Mouse (Mus musculus): ENCODE results near the gene Lcn6. TPM values are rescaled to one million over a fixed set of nuclear protein-coding genes. Genes with fewer than 3 reads are reported as not detected.
A peak's percentile ranks its signal among the peaks of the same experiment; 100 is the strongest.

Gene Lcn6
- polyA plus RNA-seq, 1 experiment from 2014 or later = not detected

GRCm38 (mm10) chr2:25657246-25657645, 19.3 kb upstream of the Lcn6 start:
- Histone ChIP-seq H3K27me3 (ENCODE audit: control insufficient read depth, insufficient read depth, low read length) (no peaks in the 10 kb centered on the region), H3K4me3 (replicated peaks; ENCODE audit: low read depth, low read length) (no peak overlapping the region), H3K4me1 (ENCODE audit: control insufficient read depth, insufficient read depth, low read length) (no peaks in the 10 kb centered on the region), H3K27ac (replicated peaks; ENCODE audit: low read depth, low read length) (no peak overlapping the region), H3K4me2 (ENCODE audit: low read length) (no peak overlapping the region), H3K9me3 (ENCODE audit: control insufficient read depth, low read length) (no peaks in the 10 kb centered on the region), H3K9ac (replicated peaks; ENCODE audit: low read length) (no peak overlapping the region), H3K36me3 (ENCODE audit: control insufficient read depth, insufficient read depth, low read length) (no peaks in the 10 kb centered on the region)
- ATAC-seq (ENCODE audit: low FRiP score, low TSS enrichment) = no peak
- DNase-seq = no peak
- 81% methylated on average over 4 of the region's 4 CpGs for WGBS

DNA sequence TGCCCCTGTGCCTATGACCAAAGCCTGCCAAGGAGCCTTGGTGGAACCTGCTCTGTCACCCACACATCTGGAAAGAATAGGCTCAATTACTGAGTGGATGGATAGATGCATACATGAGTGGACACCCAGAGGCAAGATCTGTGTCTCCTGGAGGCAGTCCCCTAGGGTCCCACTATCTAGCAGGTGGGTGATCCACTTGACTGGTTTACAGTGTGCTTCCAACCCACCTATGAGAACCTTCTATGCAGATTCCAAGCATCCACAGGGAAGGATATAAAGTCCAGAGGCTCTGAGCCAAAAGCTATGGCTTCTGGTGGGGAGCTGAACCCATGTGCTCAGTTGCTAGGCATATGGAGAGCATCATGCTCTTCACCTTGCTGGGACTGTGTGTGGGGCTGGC, 18.9 kb upstream of the Lcn6 start, which contains the start of gene Lcn5:
Gene Lcn5, plus strand, starts transcription at position 301 of the 400 bp plus-strand sequence.
- H3K36me3 ChIP-seq (ENCODE audit: control insufficient read depth, insufficient read depth, low read length) = no peaks in the 10 kb centered on the region

DNA sequence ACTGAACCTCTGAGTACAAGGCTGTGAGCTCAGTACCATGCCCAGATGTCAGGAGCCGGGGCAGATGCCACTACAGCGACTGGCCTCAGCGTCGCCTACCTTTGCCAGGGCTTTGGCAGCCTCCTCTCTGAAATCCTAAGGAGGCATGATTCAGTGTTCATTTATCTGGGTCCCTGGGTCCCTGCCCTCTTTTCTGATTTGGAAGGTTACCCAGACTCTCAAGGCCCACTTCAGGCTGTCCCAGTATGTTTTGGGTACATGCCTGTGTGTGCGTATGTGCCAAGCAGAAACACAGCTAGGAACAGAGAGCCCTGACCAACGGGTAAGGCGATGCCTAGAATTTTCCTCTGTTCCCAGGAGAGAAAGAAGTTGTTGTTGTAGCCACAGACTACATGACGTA, 16.3 kb upstream of the Lcn6 start:
- H3K4me1 ChIP-seq (ENCODE audit: control insufficient read depth, insufficient read depth, low read length) = no peaks in the 10 kb centered on the region
- no peak overlapping the region for H3K4me3 ChIP-seq (replicated peaks; ENCODE audit: low read depth, low read length)
- H3K9me3 ChIP-seq (ENCODE audit: control insufficient read depth, low read length) = no peaks in the 10 kb centered on the region
- ATAC-seq (ENCODE audit: low FRiP score, low TSS enrichment) (no peak), DNase-seq (no peak)
- no peaks in the 10 kb centered on the region for H3K27me3 ChIP-seq (ENCODE audit: control insufficient read depth, insufficient read depth, low read length)
- no peak overlapping the region for H3K4me2 ChIP-seq (ENCODE audit: low read length)
- 93% methylated on average over 8 of the region's 8 CpGs for WGBS
- no peaks in the 10 kb centered on the region for H3K36me3 ChIP-seq (ENCODE audit: control insufficient read depth, insufficient read depth, low read length)
- no peak overlapping the region for H3K9ac ChIP-seq (replicated peaks; ENCODE audit: low read length)
- no peak overlapping the region for H3K27ac ChIP-seq (replicated peaks; ENCODE audit: low read depth, low read length)

More for the DNA sequence above, 18.9 kb upstream of the Lcn6 start, which contains the start of gene Lcn5:
- H3K4me2 ChIP-seq (ENCODE audit: low read length) = no peak within 1 kb of the TSS
- no peaks in the 10 kb centered on the region for H3K27me3 ChIP-seq (ENCODE audit: control insufficient read depth, insufficient read depth, low read length)
- no peak within 1 kb of the TSS for H3K4me3 ChIP-seq (replicated peaks; ENCODE audit: low read depth, low read length)
- H3K4me1 ChIP-seq (ENCODE audit: control insufficient read depth, insufficient read depth, low read length) = no peaks in the 10 kb centered on the region
- DNase-seq (no peak), ATAC-seq (ENCODE audit: low FRiP score, low TSS enrichment) (no peak)
- no peaks in the 10 kb centered on the region for H3K9me3 ChIP-seq (ENCODE audit: control insufficient read depth, low read length)
- no peak within 1 kb of the TSS for H3K27ac ChIP-seq (replicated peaks; ENCODE audit: low read depth, low read length)
- H3K9ac ChIP-seq (replicated peaks; ENCODE audit: low read length) = no peak within 1 kb of the TSS

GRCm38 (mm10) chr2:25661245-25661970, 15.2 kb upstream of the Lcn6 start:
- DNase-seq (no peak), ATAC-seq (ENCODE audit: low FRiP score, low TSS enrichment) (no peak)
- no peaks in the 10 kb centered on the region for H3K9me3 ChIP-seq (ENCODE audit: control insufficient read depth, low read length)
- no peaks in the 10 kb centered on the region for H3K27me3 ChIP-seq (ENCODE audit: control insufficient read depth, insufficient read depth, low read length)
- H3K4me2 ChIP-seq (ENCODE audit: low read length) = no peak overlapping the region
- 89% methylated on average over 6 of the region's 6 CpGs for WGBS
- H3K9ac ChIP-seq (replicated peaks; ENCODE audit: low read length) = no peak overlapping the region
- no peaks in the 10 kb centered on the region for H3K4me1 ChIP-seq (ENCODE audit: control insufficient read depth, insufficient read depth, low read length)
- H3K27ac ChIP-seq (replicated peaks; ENCODE audit: low read depth, low read length) = no peak overlapping the region
- H3K4me3 ChIP-seq (replicated peaks; ENCODE audit: low read depth, low read length) = no peak overlapping the region
- no peaks in the 10 kb centered on the region for H3K36me3 ChIP-seq (ENCODE audit: control insufficient read depth, insufficient read depth, low read length)

DNA sequence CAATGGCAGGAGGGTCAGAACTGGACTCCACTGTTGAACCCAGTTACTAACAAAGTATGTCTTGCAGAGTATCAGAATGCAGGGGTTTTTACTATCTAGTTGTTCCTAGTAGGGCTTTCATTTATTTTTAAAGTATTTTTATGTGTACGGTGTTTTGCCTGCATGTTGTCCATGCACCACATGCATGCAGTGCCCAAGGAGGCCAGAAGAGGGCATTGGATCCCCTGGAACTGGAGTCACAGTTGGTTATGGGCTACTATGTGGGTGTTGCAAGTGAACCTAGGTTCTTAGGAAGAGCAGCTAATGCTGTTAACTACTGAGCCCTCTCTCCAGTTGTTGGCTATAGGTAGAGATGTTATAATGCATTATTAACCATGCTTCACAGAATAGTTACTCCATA, 13.1 kb upstream of the Lcn6 start:
- H3K4me3 ChIP-seq (replicated peaks; ENCODE audit: low read depth, low read length) = no peak overlapping the region
- H3K9ac ChIP-seq (replicated peaks; ENCODE audit: low read length) = no peak overlapping the region
- H3K4me1 ChIP-seq (ENCODE audit: control insufficient read depth, insufficient read depth, low read length) = no peaks in the 10 kb centered on the region
- no peaks in the 10 kb centered on the region for H3K36me3 ChIP-seq (ENCODE audit: control insufficient read depth, insufficient read depth, low read length)
- no peaks in the 10 kb centered on the region for H3K9me3 ChIP-seq (ENCODE audit: control insufficient read depth, low read length)
- no peaks in the 10 kb centered on the region for H3K27me3 ChIP-seq (ENCODE audit: control insufficient read depth, insufficient read depth, low read length)
- no peak for ATAC-seq (ENCODE audit: low FRiP score, low TSS enrichment)
- no peak overlapping the region for H3K27ac ChIP-seq (replicated peaks; ENCODE audit: low read depth, low read length)
- peak; percentile 59 for DNase-seq
- no peak overlapping the region for H3K4me2 ChIP-seq (ENCODE audit: low read length)
- WGBS = 73% methylated on average over 1 of the region's 1 CpGs

- Histone ChIP-seq H3K9me3 (ENCODE audit: control insufficient read depth, low read length) (no peaks in the 10 kb centered on the region), H3K9ac (replicated peaks; ENCODE audit: low read length) (no peak overlapping the region), H3K27ac (replicated peaks; ENCODE audit: low read depth, low read length) (no peak overlapping the region), H3K36me3 (ENCODE audit: control insufficient read depth, insufficient read depth, low read length) (no peaks in the 10 kb centered on the region), H3K4me2 (ENCODE audit: low read length) (no peak overlapping the region), H3K4me3 (replicated peaks; ENCODE audit: low read depth, low read length) (no peak overlapping the region), H3K4me1 (ENCODE audit: control insufficient read depth, insufficient read depth, low read length) (no peaks in the 10 kb centered on the region), H3K27me3 (ENCODE audit: control insufficient read depth, insufficient read depth, low read length) (no peaks in the 10 kb centered on the region)
- no peak for DNase-seq
- WGBS = 90% methylated on average over 5 of the region's 5 CpGs
- no peak for ATAC-seq (ENCODE audit: low FRiP score, low TSS enrichment)
Measured at GRCm38 (mm10) chr2:25664125-25664524, 12.5 kb upstream of the Lcn6 start.

GRCm38 (mm10) chr2:25666516-25666915, 10.1 kb upstream of the Lcn6 start:
- H3K4me1 ChIP-seq (ENCODE audit: control insufficient read depth, insufficient read depth, low read length) = no peaks in the 10 kb centered on the region
- no peak overlapping the region for H3K4me3 ChIP-seq (replicated peaks; ENCODE audit: low read depth, low read length)
- no peak overlapping the region for H3K4me2 ChIP-seq (ENCODE audit: low read length)
- DNase-seq (no peak), ATAC-seq (ENCODE audit: low FRiP score, low TSS enrichment) (no peak)
- no peaks in the 10 kb centered on the region for H3K36me3 ChIP-seq (ENCODE audit: control insufficient read depth, insufficient read depth, low read length)
- no peak overlapping the region for H3K27ac ChIP-seq (replicated peaks; ENCODE audit: low read depth, low read length)
- no peaks in the 10 kb centered on the region for H3K9me3 ChIP-seq (ENCODE audit: control insufficient read depth, low read length)
- H3K27me3 ChIP-seq (ENCODE audit: control insufficient read depth, insufficient read depth, low read length) = no peaks in the 10 kb centered on the region
- WGBS = 73% methylated on average over 1 of the region's 1 CpGs
- no peak overlapping the region for H3K9ac ChIP-seq (replicated peaks; ENCODE audit: low read length)

GRCm38 (mm10) chr2:25679559-25679958, 3.0 kb downstream of the Lcn6 start:
- Histone ChIP-seq H3K4me1 (ENCODE audit: control insufficient read depth, insufficient read depth, low read length) (no peaks in the 10 kb centered on the region), H3K36me3 (ENCODE audit: control insufficient read depth, insufficient read depth, low read length) (no peaks in the 10 kb centered on the region), H3K9me3 (ENCODE audit: control insufficient read depth, low read length) (no peaks in the 10 kb centered on the region), H3K27me3 (ENCODE audit: control insufficient read depth, insufficient read depth, low read length) (no peaks in the 10 kb centered on the region), H3K9ac (replicated peaks; ENCODE audit: low read length) (no peak overlapping the region), H3K4me3 (replicated peaks; ENCODE audit: low read depth, low read length) (no peak overlapping the region), H3K4me2 (ENCODE audit: low read length) (no peak overlapping the region), H3K27ac (replicated peaks; ENCODE audit: low read depth, low read length) (no peak overlapping the region)
- ATAC-seq (ENCODE audit: low FRiP score, low TSS enrichment) = no peak
- no peak for DNase-seq
- 88% methylated on average over 6 of the region's 6 CpGs for WGBS

- Histone ChIP-seq H3K4me2 (ENCODE audit: low read length) (no peak within 1 kb of the TSS), H3K4me3 (replicated peaks; ENCODE audit: low read depth, low read length) (no peak within 1 kb of the TSS), H3K4me1 (ENCODE audit: control insufficient read depth, insufficient read depth, low read length) (no peaks in the 10 kb centered on the region), H3K27ac (replicated peaks; ENCODE audit: low read depth, low read length) (no peak within 1 kb of the TSS), H3K9me3 (ENCODE audit: control insufficient read depth, low read length) (no peaks in the 10 kb centered on the region), H3K27me3 (ENCODE audit: control insufficient read depth, insufficient read depth, low read length) (no peaks in the 10 kb centered on the region), H3K9ac (replicated peaks; ENCODE audit: low read length) (no peak within 1 kb of the TSS), H3K36me3 (ENCODE audit: control insufficient read depth, insufficient read depth, low read length) (no peaks in the 10 kb centered on the region)
- WGBS = 64% methylated on average over 2 of the region's 2 CpGs
- ATAC-seq (ENCODE audit: low FRiP score, low TSS enrichment) (no peak), DNase-seq (no peak)
Measured at GRCm38 (mm10) chr2:25682426-25682825, 5.8 kb downstream of the Lcn6 start, which contains the start of gene Lcn10. Gene Lcn10 (plus strand): TSS chr2:25682726.
